Mouse (Mus musculus): ENCODE measurements at regions not wholly inside any gene's neighbourhood (a gene's known extent, or its start where the extent isn't known, plus 50 kb on each side); places are given as distances from the start of the nearest gene placed in this dataset.
"Not testable (repeated sequence)": the region's sequence is repeated elsewhere in the genome, so short reads cannot be mapped to it uniquely, and the experiment has no call there.

DNA sequence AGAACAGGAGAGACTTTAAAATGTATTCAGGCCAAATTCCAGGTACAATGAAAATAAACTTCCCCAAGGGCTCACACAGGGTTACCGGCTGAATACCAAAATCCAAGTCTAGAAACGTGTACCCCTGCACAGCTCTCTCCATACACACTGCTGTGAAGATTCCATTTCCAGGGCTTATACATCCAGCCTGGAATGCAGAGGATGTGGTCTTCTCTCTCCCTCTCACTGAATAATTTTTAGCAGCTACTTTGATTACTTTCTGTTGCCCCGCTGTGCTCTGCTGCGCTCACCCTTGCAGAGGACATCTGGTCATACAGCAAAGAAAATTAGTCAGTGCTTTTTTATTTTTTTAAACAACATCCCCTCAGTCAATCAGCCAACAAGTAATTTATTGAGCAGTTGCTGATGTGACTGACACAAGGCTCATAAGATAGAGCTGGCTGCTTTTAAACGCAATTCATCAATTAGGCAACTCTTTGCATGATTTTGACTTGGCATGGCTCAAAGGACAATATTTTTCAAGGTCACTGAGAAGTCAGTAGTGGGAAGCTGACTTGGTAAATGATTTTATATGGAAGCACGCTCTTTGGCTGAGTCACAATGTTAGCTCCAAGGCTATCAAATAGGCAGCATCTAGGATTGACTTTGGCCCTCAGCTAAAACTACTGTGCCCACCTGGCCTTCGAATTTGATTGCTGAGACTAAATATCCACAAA, 266.2 kb downstream of the Adgb start:
- 59% methylated on average over 7 of the region's 7 CpGs for WGBS
- Histone ChIP-seq H3K27ac (ENCODE audit: low read length) (no peak overlapping the region), H3K4me1 (replicated peaks; ENCODE audit: control insufficient read depth, insufficient read depth, low read length) (no peaks in the 10 kb centered on the region), H3K36me3 (ENCODE audit: control insufficient read depth, insufficient read depth, low read length) (no peaks in the 10 kb centered on the region), H3K4me2 (ENCODE audit: low read depth, low read length) (no peak overlapping the region), H3K27me3 (ENCODE audit: control insufficient read depth, insufficient read depth, low read depth, low read length) (no peaks in the 10 kb centered on the region), H3K4me3 (ENCODE audit: low read length) (no peak overlapping the region), H3K9ac (ENCODE audit: low read length) (no peak overlapping the region), H3K9me3 (ENCODE audit: control insufficient read depth, low read length) (no peaks in the 10 kb centered on the region)
- ATAC-seq (ENCODE audit: low read depth): no peak

DNA sequence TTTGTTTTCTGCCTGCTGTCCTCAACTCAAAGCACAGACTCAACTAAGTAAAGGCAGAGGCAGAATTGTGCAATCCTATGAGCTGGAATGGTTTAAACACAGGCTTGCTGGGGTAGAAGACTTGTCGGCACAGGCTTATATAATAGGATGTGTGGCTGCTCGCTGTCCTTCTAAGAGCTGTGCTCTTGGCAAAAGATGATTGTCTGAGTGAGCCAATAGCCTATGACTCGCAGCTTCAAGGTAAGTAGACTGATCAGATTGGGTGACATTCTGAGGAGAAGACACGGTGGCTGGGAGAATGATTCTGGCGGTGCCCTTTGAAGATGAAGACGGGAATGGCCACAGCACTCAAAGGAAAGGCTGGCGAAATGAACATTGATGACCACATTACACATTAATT, 268.1 kb downstream of the Adgb start:
- no peaks in the 10 kb centered on the region for H3K9me3 ChIP-seq (ENCODE audit: control insufficient read depth, low read length)
- H3K4me3 ChIP-seq (ENCODE audit: low read length): no peak overlapping the region
- 85% methylated on average over 7 of the region's 7 CpGs for WGBS
- no peak overlapping the region for H3K4me2 ChIP-seq (ENCODE audit: low read depth, low read length)
- H3K27ac ChIP-seq (ENCODE audit: low read length): no peak overlapping the region
- ATAC-seq (ENCODE audit: low read depth): no peak
- no peaks in the 10 kb centered on the region for H3K36me3 ChIP-seq (ENCODE audit: control insufficient read depth, insufficient read depth, low read length)
- no peaks in the 10 kb centered on the region for H3K27me3 ChIP-seq (ENCODE audit: control insufficient read depth, insufficient read depth, low read depth, low read length)
- H3K9ac ChIP-seq (ENCODE audit: low read length): no peak overlapping the region
- H3K4me1 ChIP-seq (replicated peaks; ENCODE audit: control insufficient read depth, insufficient read depth, low read length): no peaks in the 10 kb centered on the region

DNA sequence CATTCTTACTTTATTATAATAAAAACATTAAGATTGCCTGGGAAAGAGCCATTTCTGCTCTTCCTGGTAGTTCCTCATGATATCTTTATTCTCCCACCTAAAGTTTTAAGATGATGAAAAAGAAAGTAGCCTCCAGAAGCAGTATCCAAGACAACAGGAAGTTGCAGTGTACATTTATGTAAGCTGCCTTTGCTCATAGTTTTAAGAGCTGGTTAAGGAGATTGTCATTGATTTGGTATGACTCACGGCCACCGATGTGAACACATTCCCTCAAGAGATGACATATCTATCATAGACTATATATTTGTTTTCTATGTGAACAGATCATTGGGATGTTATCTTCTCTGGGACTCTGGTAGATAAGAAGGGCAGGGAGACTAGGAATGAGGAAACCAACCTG, 281.8 kb downstream of the Adgb start:
- Histone ChIP-seq H3K27ac (ENCODE audit: low read length) (no peak overlapping the region), H3K4me1 (replicated peaks; ENCODE audit: control insufficient read depth, insufficient read depth, low read length) (no peaks in the 10 kb centered on the region), H3K4me2 (ENCODE audit: low read depth, low read length) (no peak overlapping the region), H3K27me3 (ENCODE audit: control insufficient read depth, insufficient read depth, low read depth, low read length) (no peaks in the 10 kb centered on the region), H3K9me3 (ENCODE audit: control insufficient read depth, low read length) (no peaks in the 10 kb centered on the region), H3K36me3 (ENCODE audit: control insufficient read depth, insufficient read depth, low read length) (no peaks in the 10 kb centered on the region), H3K9ac (ENCODE audit: low read length) (no peak overlapping the region), H3K4me3 (ENCODE audit: low read length) (no peak overlapping the region)
- ATAC-seq (ENCODE audit: low read depth): no peak
- WGBS: 73% methylated on average over 2 of the region's 2 CpGs

DNA sequence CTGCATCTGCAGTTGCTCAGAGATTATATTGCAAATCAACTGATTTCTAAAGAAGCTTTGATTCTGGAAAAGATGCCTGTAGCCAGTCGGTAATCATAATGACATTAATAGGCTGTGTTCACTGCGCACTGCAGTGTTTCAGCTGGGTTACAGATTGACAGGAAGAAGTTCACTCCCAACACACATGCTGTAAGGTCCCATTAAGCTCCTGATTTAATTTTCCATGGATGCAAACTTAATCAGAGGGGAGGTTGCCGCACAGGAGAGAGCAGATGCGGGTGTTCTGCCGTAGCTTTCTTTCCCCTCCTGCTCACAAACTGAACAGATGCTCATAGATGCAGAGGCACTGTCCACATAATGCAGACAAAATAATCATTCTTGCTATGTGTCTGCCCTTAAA, 284.0 kb downstream of the Adgb start:
- 81% methylated on average over 5 of the region's 5 CpGs for WGBS
- H3K27me3 ChIP-seq (ENCODE audit: control insufficient read depth, insufficient read depth, low read depth, low read length): no peaks in the 10 kb centered on the region
- no peak for ATAC-seq (ENCODE audit: low read depth)

DNA sequence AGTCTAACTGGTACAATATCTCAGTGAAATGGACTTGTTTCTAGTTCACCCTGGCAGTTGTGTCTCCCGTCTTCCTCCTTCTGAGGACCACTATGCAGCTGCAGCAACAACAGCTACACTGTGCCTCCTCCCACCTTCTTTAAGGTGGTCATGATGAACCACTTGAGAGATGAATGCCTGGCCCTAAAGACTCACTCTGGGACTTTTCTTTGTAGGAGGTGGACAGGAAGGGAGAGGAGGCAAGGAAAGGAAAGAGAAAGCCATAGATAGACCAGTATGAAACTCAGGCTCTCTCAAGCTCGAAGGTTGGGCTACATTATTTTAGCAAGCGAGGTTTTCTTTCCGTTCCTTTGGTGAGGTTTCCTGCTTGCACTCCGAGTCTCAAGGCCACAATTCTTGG, 285.4 kb downstream of the Adgb start:
- WGBS: 62% methylated on average over 5 of the region's 5 CpGs
- Histone ChIP-seq H3K4me2 (ENCODE audit: low read depth, low read length) (no peak overlapping the region), H3K27me3 (ENCODE audit: control insufficient read depth, insufficient read depth, low read depth, low read length) (no peaks in the 10 kb centered on the region)

More for the DNA sequence above, 284.0 kb downstream of the Adgb start:
- no peak overlapping the region for H3K27ac ChIP-seq (ENCODE audit: low read length)
- H3K4me1 ChIP-seq (replicated peaks; ENCODE audit: control insufficient read depth, insufficient read depth, low read length): no peaks in the 10 kb centered on the region
- H3K4me3 ChIP-seq (ENCODE audit: low read length): no peak overlapping the region
- H3K36me3 ChIP-seq (ENCODE audit: control insufficient read depth, insufficient read depth, low read length): no peaks in the 10 kb centered on the region
- no peaks in the 10 kb centered on the region for H3K9me3 ChIP-seq (ENCODE audit: control insufficient read depth, low read length)
- no peak overlapping the region for H3K9ac ChIP-seq (ENCODE audit: low read length)
- H3K4me2 ChIP-seq (ENCODE audit: low read depth, low read length): no peak overlapping the region

DNA sequence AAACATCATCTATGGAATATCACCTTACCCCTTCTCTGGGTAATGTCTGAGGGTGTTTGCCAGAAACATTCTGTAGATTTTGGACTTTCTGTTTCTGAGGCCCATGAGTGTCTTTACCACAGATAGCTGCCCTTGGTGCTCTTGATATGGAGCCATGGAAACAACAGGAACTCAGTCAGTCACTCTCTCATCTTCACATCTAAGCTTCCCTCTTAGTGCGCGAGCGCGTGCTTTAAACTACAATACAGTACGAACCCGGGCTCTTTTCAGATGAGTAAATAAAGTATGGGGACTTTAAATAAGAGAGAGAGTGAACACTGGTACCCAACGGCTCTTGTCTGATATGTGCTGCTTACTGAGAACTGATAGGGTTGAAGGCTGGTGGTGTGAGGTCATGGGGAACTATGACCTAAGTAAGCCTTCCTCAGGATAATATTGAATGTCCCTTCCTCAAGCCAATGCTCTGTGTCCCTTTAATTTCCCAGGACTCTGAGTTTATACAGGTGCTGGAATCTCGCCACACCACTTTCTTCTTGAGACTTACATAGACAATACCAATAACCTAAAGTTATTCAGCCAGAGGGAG, 284.5 kb upstream of the Stxbp5 start:
- ATAC-seq (ENCODE audit: low read depth): no peak

More for the DNA sequence above, 285.4 kb downstream of the Adgb start:
- Histone ChIP-seq H3K4me1 (replicated peaks; ENCODE audit: control insufficient read depth, insufficient read depth, low read length) (no peaks in the 10 kb centered on the region), H3K9ac (ENCODE audit: low read length) (no peak overlapping the region), H3K4me3 (ENCODE audit: low read length) (no peak overlapping the region), H3K36me3 (ENCODE audit: control insufficient read depth, insufficient read depth, low read length) (no peaks in the 10 kb centered on the region), H3K9me3 (ENCODE audit: control insufficient read depth, low read length) (no peaks in the 10 kb centered on the region), H3K27ac (ENCODE audit: low read length) (no peak overlapping the region)
- no peak for ATAC-seq (ENCODE audit: low read depth)

DNA sequence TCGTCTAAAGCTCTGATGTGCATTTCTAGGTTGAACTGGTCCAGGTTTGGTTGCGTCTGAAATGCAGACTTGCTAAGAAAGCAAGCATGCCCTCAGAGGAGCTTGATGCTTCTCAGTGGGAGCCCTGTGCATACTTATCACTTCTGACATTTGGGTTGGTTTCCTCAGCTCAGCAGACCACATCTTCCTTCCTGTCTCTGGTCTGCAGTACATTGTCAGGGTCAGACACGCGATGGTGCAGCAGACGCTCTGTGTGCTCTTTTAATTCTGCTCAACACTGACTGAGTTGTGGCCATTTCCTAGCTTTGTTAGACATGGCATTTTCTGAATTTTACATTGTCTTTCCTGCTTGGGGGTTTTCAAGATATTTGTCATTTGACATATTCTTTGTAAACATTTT, 283.5 kb upstream of the Stxbp5 start:
- no peaks in the 10 kb centered on the region for H3K9me3 ChIP-seq (ENCODE audit: control insufficient read depth, low read length)
- H3K4me1 ChIP-seq (replicated peaks; ENCODE audit: control insufficient read depth, insufficient read depth, low read length): no peaks in the 10 kb centered on the region
- 60% methylated on average over 5 of the region's 5 CpGs for whole genome bisulfite sequencing
- H3K27me3 ChIP-seq (ENCODE audit: control insufficient read depth, insufficient read depth, low read depth, low read length): no peaks in the 10 kb centered on the region
- ATAC-seq (ENCODE audit: low read depth): peak; percentile 73
- no peaks in the 10 kb centered on the region for H3K36me3 ChIP-seq (ENCODE audit: control insufficient read depth, insufficient read depth, low read length)
- H3K4me3 ChIP-seq (ENCODE audit: low read length): no peak overlapping the region
- H3K27ac ChIP-seq (ENCODE audit: low read length): no peak overlapping the region
- H3K4me2 ChIP-seq (ENCODE audit: low read depth, low read length): no peak overlapping the region; the same call in 1 of the 2 replicates
- H3K9ac ChIP-seq (ENCODE audit: low read length): no peak overlapping the region

More for the DNA sequence above, 284.5 kb upstream of the Stxbp5 start:
- WGBS: 72% methylated on average over 8 of the region's 8 CpGs
- Histone ChIP-seq H3K27ac (ENCODE audit: low read length) (no peak overlapping the region), H3K27me3 (ENCODE audit: control insufficient read depth, insufficient read depth, low read depth, low read length) (no peaks in the 10 kb centered on the region), H3K9ac (ENCODE audit: low read length) (no peak overlapping the region), H3K36me3 (ENCODE audit: control insufficient read depth, insufficient read depth, low read length) (no peaks in the 10 kb centered on the region), H3K4me2 (ENCODE audit: low read depth, low read length) (no peak overlapping the region), H3K4me3 (ENCODE audit: low read length) (no peak overlapping the region), H3K4me1 (replicated peaks; ENCODE audit: control insufficient read depth, insufficient read depth, low read length) (no peaks in the 10 kb centered on the region), H3K9me3 (ENCODE audit: control insufficient read depth, low read length) (no peaks in the 10 kb centered on the region)

DNA sequence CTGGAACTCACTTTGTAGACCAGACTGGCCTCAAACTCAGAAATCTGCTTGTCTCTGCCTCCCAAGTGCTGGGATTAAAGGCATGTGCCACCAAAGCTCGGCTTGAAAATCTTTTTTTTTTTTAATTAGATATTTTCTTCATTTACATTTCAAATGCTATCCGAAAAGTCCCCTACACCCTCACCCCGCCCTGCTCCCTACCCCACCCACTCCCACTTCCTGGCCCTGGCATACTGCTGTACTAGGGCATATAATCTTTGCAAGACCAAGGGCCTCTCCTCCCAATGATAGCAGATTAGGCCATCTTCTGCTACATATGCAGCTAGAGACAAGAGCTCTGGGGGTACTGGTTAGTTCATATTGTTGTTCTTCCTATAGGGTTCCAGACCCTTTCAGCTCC, 276.2 kb upstream of the Stxbp5 start:
- 88% methylated on average over 3 of the region's 3 CpGs for WGBS
- not testable (repeated sequence) for H3K4me3 ChIP-seq (ENCODE audit: low read length); H3K9me3 ChIP-seq (ENCODE audit: control insufficient read depth, low read length); H3K27me3 ChIP-seq (ENCODE audit: control insufficient read depth, insufficient read depth, low read depth, low read length); H3K4me2 ChIP-seq (ENCODE audit: low read depth, low read length); H3K9ac ChIP-seq (ENCODE audit: low read length); ATAC-seq (ENCODE audit: low read depth); H3K27ac ChIP-seq (ENCODE audit: low read length); H3K4me1 ChIP-seq (replicated peaks; ENCODE audit: control insufficient read depth, insufficient read depth, low read length); H3K36me3 ChIP-seq (ENCODE audit: control insufficient read depth, insufficient read depth, low read length)
